Mouse (Mus musculus) spleen, postnatal 4 days (tissue): Measurements from ENCODE around the gene Prr13.

Experiments
- DNase-seq, 2 experiments: peaks; one replicate each; pipeline ENCODE4 v3.0.0; 2022; ENCODE audit warnings: low spot score in 2 of 2

The Prr13 gene

DNA sequence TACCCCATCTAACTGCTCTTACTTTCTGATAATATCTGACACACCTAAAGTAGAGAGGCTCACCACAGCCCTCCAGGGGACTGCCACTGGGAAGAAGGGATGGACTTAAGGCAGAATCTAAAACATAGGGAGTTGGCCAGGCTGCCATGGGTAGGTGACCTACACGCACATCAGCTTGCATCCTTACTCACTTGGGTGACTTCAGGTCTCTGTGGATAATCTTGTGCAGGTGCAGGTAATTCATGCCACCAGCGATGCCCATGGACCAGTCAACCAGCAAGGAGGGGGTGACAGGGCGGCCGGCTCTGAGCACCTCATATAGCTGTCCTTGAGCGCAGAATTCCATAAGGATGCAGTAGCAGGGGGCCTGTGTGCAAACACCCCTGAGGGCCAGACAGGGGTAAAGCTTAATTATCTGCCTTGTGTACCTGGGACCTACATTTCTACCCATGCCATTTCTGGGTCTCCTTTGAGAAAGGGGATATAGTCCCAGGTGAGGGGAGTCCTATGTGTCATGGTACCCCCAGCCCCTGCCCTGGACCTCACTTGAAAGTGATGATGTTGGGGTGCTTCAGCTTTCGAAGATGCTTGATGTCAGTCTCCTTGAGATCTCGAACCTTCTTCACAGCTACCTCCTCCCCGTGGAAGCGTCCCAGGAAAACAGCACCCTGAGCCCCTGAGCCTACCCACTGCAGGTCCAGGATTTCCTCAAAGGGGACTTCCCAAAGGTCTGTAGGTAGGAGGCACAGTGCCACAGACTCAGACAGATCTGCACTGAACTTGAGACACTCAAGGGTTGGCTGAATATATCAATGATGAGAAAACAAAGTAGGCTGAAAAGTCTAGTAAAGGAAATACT, 45.3 kb downstream of the Prr13 start:
- DNase-seq = peak in 1 of 2 experiments; percentile 44

DNA sequence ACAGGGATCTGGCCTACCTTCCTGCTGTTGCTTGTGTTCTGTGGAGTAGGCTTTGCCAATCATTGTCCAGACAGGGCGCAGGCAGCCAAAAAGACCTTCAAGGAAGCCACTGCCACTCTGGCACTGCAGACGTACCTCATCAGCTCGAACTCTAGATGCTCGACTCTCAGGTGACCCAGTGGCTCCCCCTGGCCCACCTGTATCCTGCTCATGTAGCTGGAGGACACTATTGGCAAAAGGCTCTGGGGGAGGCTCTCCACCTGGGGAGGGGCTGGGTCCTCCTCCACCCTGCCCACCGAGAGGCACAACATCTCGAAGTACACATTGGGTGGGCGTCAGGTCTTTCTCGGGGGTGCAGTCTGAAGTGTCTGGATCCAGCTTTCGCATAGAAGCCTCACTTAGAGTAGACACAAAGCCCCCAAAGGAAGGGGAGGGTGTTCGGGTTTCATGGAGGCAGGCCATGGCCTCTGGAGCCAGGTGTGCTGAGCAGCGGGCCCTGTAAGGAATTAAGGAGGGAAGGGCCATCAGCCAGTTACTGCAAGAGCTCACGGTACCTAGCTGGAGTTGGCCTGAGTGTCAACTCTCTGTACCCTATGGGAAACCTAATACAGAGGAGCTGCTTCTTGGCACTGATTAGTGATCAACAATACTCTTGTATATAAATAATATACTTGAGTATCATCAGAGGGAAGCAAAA, 46.4 kb downstream of the Prr13 start:
- DNase-seq = peak in 1 of 2 experiments; percentile 59

DNA sequence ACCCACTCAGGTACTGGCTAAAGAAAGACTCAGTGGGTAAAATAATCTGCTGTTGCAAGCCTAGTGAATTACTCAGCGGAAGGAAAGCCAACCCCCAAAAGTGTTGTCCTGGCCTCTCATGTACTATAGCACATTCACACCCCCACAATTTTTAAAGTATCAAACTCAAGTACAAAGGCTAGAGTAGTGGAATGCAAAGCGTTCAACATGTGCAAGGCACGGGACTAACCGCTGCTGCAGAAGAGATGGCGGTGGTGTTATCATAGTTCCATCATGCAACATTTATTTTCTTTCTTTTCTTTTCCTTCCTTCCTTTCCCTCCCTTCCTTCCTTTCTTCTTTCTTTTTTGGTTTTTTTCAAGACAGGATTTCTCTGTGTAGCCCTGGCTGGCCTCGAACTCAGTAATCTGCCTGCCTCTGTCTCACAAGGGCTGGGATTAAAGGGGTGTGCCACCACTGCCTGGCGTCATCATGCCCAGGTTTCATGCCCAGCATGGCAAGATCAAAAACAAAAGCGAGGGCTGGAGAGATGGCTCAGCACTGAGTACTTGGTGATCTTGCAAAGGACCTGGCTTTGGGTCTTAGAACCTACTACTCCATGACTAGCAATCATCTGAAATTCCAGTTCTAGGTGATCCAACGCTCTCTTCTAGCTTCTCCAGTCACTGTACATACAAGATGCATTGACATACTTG, 47.1 kb downstream of the Prr13 start:
- no peak for DNase-seq

DNA sequence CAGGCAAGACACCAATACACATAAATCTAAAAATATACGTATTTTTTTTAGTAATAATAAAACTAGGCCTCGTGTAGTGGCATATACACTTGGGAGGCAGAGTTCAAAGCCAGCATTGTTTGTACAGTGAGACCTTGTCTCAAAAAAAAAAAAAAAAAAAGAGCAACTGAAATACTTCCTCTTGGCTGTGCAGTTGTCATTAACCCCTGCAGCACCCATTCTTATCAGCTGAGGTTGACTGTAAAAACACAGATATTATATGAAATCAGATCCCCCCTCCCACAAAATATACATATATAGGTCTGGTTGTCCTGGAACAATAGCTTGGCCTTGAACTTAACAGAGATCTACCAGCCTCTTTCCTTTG, 47.6 kb downstream of the Prr13 start:
- no peak for DNase-seq

DNA sequence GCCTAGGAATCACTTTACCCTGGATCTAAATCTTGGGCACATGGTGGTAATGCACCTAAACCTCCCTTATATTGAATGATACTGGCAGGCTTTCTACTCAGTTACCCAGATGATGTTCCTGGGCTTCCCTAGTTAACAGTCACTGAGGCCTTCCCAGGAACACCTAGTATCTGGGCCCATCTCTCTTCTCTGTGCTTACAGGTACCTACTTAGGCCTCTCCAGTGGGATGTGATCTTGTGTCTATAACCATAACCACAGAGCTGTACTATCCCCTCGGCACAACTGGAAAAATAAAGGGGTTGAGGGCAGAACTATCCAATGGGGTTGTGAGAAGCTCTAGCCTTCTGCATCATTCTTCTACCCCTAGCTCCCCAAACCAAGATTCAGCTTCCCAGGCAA, 48.0 kb downstream of the Prr13 start:
- no peak for DNase-seq

DNA sequence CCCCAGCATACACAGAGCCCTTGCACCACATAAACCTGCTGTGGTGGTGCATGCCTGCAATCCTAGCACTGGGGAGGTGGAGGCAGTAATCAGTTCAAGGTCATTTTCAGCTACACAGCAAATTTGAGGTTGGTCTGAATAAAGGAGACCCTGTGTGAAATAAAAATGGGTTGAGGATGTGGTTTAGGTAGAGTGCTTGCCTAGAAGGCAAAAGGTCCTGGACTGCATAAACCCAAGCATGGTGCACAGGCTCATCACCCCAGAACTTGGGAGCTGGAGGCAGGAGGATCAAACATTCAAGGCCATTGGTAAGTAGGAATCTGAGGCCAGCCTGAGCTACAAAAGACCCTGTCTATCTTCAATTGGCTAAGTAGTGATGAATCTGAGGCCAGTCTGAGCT, 48.7 kb downstream of the Prr13 start:
- DNase-seq = no peak

DNA sequence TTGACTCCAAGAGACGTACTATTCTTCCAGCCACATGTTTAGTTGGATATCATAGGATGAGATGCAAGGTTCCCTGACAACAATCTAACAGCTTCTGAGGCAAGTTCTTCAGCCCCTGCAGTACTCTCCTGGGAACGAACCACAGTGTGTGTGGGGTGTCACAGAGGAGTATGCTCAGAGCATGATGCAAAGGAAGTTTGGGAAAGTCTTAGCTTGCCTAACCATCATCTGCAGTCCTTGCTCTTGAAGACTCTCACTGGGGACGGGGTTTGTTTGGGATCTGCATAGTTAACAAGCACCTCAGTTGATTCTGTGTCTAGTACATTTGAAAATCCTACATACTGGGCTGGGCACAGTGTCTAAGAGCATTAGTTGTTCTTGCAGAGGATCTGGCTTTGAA, 49.5 kb downstream of the Prr13 start:
- DNase-seq = no peak

DNA sequence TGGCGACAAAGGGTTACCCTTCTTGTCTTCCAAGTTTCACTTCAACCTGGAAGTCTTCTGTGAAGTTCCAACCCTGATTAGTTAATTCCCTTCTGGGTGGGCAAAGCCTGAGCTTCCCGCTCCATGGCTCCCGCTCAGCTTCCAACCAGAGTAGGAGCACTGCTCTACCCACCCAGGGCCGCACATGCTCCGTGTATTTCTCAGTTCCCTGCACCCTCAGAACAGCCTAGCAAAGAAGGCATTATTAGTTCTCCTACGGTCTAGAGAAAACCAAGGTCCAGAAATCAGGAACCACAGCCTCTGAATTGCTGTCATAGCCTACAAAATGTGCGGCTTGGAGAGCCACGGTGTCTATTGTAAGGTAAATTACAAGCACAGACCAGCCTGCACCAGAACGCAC, 51.3 kb downstream of the Prr13 start:
- DNase-seq = peak in 1 of 2 experiments; percentile 57

DNA sequence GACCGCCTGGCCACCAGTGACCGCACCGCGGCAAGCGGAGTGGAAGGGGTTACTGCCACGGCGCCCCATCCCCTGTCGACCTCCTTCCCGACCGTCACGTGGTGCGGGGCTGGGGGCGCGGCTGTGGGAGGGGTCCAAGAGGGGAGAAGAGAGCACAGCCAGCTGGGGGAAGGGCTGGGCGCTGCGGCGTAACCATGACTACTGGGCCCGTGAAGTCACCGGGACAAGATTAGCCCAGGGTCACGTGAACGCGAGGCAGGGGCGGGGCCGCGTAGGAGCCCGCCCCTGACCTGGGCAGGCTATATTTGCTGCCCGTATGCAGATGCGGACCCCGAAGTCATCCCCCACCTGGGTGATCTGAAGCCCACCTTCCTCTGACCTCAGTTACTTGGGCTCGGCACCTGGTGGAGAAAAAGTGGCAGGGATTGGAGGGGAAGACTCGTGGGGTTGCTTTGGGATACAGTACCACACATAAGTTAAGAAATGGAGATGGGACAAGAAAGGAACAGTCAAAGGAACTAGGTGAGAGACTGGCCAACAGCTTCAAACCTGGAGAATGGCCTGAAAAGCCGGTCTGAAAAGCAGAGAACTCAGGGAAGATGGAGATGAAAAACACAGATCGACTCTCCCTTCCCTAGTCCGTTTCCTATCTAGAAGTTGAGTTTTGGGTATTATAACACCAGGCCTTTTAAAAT, 51.9 kb downstream of the Prr13 start:
- peak; percentile 69 to 83 for DNase-seq

DNA sequence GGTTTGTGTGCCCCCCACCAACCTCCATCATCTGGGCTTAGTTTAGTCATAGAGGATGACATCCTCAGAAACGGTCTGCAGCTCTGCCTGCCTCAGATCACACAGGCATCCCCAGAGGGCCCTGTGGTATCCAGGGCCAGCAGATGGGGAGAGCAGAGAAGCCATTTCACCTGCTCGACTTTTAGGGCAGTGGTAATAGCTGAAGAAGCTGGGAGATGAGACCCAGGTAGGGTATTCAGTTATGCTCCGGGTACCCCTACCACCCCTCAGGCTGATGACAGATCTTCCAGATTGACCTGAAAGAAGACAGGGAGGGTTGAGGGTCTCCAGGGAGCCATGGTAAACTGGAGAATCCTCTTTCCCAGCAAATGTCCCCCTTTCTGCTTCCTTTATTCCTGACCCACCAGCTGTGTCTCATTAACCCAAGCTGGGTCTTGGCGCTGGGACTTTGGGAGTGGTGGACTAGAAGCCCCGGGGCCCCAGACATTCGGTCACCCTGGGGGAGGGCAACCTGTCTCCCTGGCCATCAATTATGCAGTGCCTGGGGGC, 52.5 kb downstream of the Prr13 start:
- DNase-seq = peak in 1 of 2 experiments; percentile 55

DNA sequence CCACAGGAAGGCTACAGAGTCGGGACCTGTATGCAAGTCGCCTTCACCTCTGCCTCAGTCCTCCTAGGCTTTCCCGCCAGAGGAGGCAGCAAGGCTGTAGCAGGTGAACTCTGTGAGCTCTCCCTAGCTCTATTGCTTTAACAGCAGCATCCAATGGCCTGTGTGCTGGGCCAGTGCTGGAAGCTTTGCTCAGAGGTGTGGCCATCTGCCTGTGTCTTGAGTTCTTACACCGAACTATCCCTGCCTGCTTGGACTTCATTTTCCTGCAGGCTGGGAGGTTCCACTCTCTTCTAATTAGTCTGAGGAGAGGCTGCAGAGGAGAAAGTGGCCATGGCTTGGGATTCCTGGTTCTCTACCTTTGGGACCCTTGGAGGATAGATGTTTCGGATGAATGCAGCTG, 53.2 kb downstream of the Prr13 start:
- peak in 1 of 2 experiments; percentile 53 for DNase-seq
